Mouse (Mus musculus): Measurements from ENCODE around the gene Olfr1428.
"Not testable (repeated sequence)": the region's sequence is repeated elsewhere in the genome, so short reads cannot be mapped to it uniquely, and the experiment has no call there.

Olfr1428 gene

GRCm38 (mm10) chr19:12115797-12116196, at the start of gene Olfr1428:
Olfr1428 (minus strand) TSS chr19:12115897.
- DNase-seq (ENCODE audit: extremely low read depth, insufficient read length, low spot score) = no peak

DNA sequence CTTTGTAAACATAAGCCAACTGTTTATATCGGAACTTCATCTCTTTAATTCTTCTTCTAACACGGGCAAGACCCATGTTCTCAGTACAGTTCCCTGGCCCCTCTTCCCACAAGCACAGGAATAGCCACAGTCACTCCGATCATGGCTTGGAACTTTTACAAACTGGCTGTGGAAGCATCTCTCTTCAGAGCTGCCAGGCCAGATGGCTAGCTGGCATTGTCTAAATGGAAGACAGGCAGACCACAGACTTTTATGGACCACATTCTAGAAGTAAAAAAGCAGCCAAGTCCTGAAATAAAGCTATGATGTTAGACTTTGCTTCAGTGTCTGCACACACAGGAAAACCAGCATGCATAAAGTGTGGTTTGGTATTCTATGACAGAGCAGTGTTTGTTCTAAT, 29.8 kb upstream of the Olfr1428 start:
- DNase-seq (ENCODE audit: extremely low read depth, insufficient read length, low spot score) = no peak

- DNase-seq (ENCODE audit: extremely low read depth, insufficient read length, low spot score) = no peak
Measured at GRCm38 (mm10) chr19:12143356-12143755, 27.7 kb upstream of the Olfr1428 start.

DNA sequence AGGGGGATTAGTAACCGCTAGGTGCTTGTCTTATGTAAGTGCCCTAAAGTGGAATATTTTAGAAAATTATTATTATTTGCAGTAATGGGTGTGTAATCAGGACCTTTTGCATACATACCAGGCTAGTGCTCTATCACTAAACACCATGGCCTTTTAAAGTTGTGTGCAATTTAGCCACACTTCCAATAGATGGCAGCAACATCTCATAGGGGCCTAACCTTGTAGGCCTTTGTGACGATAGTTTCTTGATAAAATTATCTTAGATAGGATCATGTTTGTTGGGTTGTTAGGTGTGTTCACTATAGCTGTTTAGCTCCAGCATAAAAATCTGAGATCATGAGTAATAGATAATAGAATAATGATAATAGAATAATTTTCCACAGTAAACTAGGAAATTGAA, 18.6 kb upstream of the Olfr1428 start:
- no peak for DNase-seq (ENCODE audit: extremely low read depth, insufficient read length, low spot score)

GRCm38 (mm10) chr19:12123103-12123502, 7.4 kb upstream of the Olfr1428 start, which contains the start of gene Olfr76:
Olfr76 (minus strand) TSS chr19:12123203.
- no peak for DNase-seq (ENCODE audit: extremely low read depth, insufficient read length, low spot score)

GRCm38 (mm10) chr19:12116464-12116863, 767 bp upstream of the Olfr1428 start:
- DNase-seq (ENCODE audit: extremely low read depth, insufficient read length, low spot score) = no peak

DNA sequence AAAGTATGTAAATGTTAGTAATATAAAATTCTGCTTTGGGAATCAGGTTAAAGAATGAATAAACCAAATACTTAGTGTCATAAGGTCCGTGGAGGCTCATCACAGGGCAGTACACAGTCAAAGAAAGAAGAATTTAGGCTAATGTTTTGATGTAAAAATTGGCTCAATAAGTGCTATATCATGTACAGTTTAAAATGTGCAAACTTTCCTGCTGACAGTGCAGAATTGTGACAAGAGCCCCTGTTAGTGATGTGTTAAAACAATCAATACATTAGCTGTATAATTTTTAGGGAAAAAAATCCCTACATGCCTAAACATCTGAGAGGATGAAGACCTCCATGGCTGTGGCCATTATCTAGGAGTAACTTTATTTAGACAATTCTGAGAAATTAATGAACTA, 1.9 kb downstream of the Olfr1428 start:
- no peak for DNase-seq (ENCODE audit: extremely low read depth, insufficient read length, low spot score)

DNA sequence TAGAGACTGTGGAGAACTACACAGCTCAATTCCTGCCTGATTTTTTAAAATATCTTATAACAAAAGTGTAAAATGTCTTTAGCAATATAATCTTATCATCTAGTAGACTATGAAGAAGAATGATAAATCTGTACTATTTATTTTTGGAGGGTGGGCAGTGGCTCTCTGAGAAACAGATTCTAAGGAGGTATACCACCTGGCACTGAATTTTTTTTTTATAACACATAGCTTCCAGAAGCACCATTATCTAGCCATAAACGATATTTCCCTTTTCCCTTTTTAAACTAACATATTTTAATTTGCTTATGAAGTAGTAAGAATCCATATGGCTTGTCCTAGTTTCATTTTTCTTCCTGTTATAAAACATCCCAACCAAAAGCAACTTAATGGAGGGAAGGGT, 11.2 kb downstream of the Olfr1428 start:
- no peak for DNase-seq (ENCODE audit: extremely low read depth, insufficient read length, low spot score)

DNA sequence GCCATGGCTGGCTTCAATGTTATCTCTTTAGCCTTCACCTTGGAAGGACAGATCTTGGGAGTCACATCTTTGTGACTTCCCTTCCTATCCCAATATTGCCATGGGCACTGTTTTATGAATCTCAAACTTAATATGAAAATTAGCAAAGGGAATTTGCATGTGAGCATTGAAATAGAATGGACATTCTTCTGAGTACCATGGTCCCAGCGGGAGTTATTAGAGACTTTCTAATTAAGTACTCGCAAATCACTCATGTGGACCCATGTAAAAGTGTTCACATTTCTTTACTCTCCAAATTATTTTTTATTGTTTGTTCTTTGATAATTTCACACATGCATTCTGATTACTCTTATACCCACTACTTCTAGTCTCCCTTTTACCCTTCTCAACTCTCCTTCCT, 12.5 kb downstream of the Olfr1428 start, which contains the start of gene Olfr1427:
Gene Olfr1427 (minus strand): TSS at position 101 of the 400 bp plus-strand sequence.
- DNase-seq (ENCODE audit: extremely low read depth, insufficient read length, low spot score) = no peak

GRCm38 (mm10) chr19:12091913-12092312, 23.8 kb downstream of the Olfr1428 start, which contains the start of gene Olfr1426:
Olfr1426 (minus strand) TSS chr19:12092013.
- DNase-seq (ENCODE audit: extremely low read depth, insufficient read length, low spot score) = no peak

DNA sequence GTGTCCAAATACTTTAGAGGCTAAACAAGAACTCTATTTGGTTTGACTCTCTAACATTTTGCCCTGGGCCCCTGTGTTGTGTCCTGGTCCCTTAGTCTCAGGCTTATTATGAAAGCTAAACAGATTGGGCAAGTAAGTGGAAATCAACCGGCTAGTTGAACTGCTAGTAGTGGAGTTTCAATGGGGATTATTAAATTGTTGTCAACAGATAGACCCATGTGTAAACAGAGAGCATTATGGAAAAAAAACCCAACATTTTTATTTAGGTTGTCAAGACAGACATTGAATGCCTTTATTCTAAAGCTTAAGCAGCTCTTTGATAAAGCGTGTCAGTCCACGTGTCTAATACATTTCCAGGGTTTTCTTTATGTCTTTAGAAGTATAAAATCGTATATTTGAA, 38.1 kb downstream of the Olfr1428 start, which contains the start of gene Olfr1425:
Gene Olfr1425 (minus strand): TSS at position 101 of the 400 bp plus-strand sequence.
- not testable (repeated sequence) for DNase-seq (ENCODE audit: extremely low read depth, insufficient read length, low spot score)

DNA sequence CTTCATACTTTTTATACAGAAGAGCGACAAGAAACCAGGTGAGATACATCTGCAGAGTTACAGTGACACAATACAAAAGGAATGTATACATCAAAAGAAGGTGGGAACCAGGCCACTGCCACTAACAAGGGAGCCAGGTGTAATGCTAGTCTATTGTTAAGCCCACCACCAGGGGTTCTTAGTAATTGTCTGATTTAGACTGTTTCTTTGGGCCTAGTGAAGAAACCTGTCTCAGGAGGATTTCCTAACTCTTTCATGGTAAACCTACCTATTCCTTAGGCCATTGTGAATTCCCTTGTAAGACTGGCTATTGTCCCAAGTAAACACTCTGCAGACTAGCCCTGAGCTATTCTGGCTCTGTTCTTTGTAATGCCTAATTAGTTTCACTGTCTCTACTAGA, 46.2 kb downstream of the Olfr1428 start:
- DNase-seq (ENCODE audit: extremely low read depth, insufficient read length, low spot score) = not testable (repeated sequence)

- not testable (repeated sequence) for DNase-seq (ENCODE audit: extremely low read depth, insufficient read length, low spot score)
Measured at GRCm38 (mm10) chr19:12067806-12068205, 47.9 kb downstream of the Olfr1428 start.

DNA sequence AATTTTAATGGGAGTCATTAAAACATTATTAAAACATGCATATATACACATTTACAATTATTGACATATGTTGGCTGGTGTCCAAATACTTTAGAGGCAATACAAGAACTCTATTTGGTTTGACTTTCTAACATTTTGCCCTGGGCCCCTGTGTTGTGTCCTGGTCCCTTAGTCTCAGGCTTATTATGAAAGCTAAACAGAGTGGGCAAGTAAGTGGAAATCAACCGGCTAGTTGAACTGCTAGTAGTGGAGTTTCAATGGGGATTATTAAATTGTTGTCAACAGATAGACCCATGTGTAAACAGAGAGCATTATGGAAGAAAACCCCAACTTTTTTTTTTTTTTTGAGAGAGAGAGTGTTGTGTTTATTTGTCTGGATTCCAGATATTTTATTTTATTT, 53.1 kb downstream of the Olfr1428 start, which contains the start of gene Olfr1424:
Gene Olfr1424 (minus strand): TSS at position 101 of the 400 bp plus-strand sequence.
- DNase-seq (ENCODE audit: extremely low read depth, insufficient read length, low spot score) = not testable (repeated sequence)
